Mouse (Mus musculus) brain, embryonic 14.5 days (tissue): ENCODE measurements around the gene Fut8.

Experiments
- CTCF ChIP-seq: fragments of 200-500 bp; IDR thresholded peaks from 2 replicates; pipeline ENCODE4 v1.5.1; 2012; ENCODE audit warnings: inconsistent platforms, mild to moderate bottlenecking, moderate library complexity, borderline replicate concordance; ENCODE audit not compliant: insufficient read depth, insufficient read length; ENCODE audit errors: extremely low read depth
- POLR2A ChIP-seq: fragments of 200-500 bp; IDR thresholded peaks from 2 replicates; pipeline ENCODE4 v1.6.1; 2012; ENCODE audit warnings: mild to moderate bottlenecking, inconsistent platforms, borderline replicate concordance; ENCODE audit not compliant: poor library complexity, insufficient read depth, insufficient read length, severe bottlenecking; ENCODE audit errors: extremely low read depth

DNA sequence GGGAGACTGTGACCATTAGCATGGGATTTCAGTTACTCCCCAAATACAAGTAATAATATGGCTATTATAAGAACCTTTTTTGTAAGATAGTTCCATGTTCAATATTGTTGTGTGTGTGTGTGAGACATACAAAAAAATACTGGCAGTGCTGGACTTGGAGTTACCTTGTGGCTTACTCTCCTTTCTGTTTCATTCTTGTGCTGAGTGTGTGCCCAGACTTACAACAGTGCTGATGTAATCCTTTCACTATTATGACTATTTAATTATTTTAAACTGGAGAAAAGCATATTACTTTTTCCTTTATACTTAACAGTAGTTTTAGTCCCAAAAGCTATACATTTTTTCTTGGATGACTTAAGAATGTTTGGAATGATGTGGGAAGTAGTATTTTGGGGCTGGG is 75.6 kb downstream of the Fut8 start:
- TF ChIP-seq CTCF (no peak), POLR2A (no peak)
